Mouse (Mus musculus) left cerebral cortex, postnatal 10 days (tissue): ENCODE data around the gene Lbr. TPM values are rescaled to one million over a fixed set of nuclear protein-coding genes. Genes with fewer than 3 reads are reported as not detected.

ENCODE experiments used
- DNase-seq, 2 experiments: peaks; one replicate each; pipeline ENCODE4 v3.0.0; 2021 to 2022; ENCODE audit warnings: low spot score in 2 of 2, mixed read lengths in 1 of 2; ENCODE audit errors: extremely low spot score in 1 of 2
- intact Hi-C: fragments of 180-260 bp; cut with DNase I; formaldehyde crosslinking; loops from one replicate; pipeline ENCODE4 v1.15.1; 2025
- total RNA-seq, 2 experiments: library from RNA; stranded (reverse); gene quantifications; 2 replicates each; pipeline ENCODE4 v1.2.3; 2021

The Lbr gene
- 10 to 100 TPM; 12.1 to 14.0 TPM for total RNA-seq

DNA sequence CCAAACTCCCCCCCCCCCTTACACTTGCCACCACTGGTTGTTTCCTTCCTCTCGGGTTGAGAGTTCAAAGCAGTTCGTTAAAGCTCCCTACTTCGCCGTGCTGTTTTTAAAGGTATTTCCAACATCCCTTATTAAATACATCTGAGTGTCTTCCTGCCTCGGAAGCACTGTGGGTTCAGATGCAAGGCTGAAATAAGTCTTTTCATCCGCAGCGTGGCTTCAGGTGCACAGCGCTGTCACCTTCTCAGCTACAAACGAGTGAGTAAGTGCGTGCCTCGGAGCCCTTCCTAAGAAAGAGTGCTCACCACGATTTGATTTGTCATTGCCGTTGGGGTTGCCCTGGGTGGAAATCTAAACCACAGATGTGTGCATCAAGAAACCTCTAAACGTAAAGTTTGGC lies at the start of gene Lbr:
Lbr (minus strand) TSS at position 266 of the 400 bp plus-strand sequence.
- DNase-seq: no peak
- intact Hi-C loops: no loop called here

DNA sequence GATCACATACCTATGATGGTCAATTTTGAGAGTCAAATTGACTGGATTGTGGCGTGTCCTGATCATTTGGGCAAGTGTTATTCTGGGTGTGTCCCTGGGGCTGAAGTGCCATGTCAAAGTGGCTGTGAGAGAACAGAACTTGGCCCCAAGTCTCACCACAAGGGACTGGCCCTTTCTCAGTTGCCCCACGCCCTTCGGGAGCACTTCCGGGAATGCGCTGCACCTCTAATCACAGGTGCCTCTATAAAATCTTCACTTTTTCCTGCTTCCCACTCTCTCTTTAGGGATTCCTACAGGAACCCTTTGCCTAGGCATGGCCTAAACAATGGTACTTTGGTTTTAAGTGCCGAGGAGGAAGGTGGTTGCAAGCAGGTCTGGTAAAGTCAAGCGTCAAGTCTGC lies 46.8 kb upstream of the Lbr start:
- no peak for DNase-seq
- intact Hi-C loops: loop anchor here (1.0 to 10.0 kb wide), 2 partner anchors 227 to 645 kb away; no protein-coding TSS in a partner anchor

GRCm38 (mm10) chr1:181888801-181889200 lies 46.0 kb upstream of the Lbr start:
- peak; percentile 75 to 86 for DNase-seq
- intact Hi-C loops: loop anchor here (1.0 to 10.0 kb wide), 2 partner anchors 228 to 646 kb away; no protein-coding TSS in a partner anchor

DNA sequence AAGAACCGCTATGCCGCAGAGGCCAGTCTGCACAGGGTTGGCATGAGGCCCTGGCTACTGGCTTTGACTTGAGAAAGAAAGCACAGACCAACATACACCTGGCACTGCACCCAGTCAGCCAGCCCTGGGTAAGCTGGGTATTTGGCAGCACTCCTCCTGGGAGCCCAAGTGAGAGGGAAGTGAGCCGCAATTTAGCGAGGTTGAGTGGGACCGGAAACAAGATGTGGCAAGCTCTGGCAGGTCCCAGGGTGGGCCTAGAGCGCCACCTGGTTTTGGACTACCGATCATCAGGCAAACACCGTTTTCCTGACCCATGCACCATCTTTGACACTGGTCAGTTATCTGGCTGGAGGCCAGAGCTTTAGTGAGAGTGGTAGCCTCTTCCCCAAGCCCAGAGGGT lies 38.7 kb upstream of the Lbr start:
- intact Hi-C loops: loop anchor here (2.0 to 10.0 kb wide), 2 partner anchors 153 to 653 kb away; no protein-coding TSS in a partner anchor
- DNase-seq: peak; percentile 34 to 69

DNA sequence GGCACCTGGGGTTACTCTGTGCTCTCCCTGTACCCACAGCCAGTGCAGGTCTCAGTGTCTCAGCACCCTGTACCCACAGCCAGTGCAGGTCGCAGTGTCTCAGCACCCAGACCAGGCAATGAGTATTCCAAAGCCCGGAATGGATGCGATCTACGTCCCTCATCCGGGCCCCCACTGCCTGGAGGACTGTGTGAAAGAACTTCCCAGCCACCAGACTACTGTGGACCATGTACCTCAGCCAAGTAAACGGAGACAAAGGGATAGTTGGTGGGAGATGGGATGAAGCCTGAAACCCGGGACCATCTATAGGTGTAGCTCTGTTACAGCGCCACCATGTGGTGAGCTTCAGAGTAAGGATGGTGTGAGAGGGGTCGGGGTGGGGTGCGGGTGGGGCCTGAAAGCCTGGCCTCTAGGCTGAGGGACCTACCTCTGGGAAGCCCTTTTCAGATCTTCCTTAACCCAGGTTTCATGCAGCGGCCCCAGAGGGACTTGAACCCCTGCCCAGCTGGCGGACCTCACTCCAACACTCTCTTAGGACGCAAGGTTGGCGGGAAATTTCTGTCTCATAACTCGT lies 38.0 kb upstream of the Lbr start:
- no peak for DNase-seq
- intact Hi-C loops: loop anchor here (2.0 to 10.0 kb wide), 2 partner anchors 152 to 654 kb away; no protein-coding TSS in a partner anchor

DNA sequence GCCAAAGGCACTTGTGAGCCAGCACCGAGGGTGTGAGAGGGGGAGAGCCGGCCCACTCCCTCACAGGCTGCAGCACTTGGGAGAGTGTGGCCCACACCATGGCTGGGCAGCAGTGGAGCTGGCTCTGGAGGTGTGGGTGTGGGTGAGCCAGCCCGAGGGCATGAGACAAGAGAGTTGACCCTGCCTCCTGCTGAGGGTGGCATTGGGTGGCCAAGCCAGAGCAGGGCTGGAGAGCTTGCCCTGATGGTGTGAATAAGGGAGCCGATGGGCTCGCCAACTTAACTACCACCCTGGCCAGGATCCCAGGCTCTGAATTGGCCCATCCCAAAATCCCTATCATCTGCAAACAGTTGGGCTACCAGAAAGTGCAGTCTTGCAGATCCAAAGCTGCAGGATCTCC lies 35.6 kb upstream of the Lbr start:
- DNase-seq: no peak
- intact Hi-C loops: no loop called here

DNA sequence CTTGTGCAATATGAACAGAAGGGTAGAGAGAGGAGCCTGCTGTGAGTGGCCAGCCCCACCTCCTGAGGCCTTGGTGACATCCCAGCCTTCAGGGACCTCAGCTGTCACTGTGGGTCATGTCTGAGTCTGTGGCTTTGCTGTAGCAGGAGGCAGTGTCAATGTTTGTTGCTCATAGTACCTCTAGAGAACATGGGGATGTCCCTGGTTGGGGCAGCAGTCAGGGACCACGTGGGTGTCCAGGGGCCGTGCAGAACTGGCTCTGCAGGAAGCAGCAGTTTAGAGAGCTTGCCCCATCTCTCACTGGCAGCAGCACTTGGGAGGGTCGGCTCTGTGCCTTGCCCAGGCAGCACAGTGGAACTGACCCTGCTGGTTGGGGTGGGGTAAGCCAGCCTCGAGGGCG lies 34.2 kb upstream of the Lbr start:
- DNase-seq: no peak
- intact Hi-C loops: no loop called here

GRCm38 (mm10) chr1:181876656-181877055 lies 33.8 kb upstream of the Lbr start:
- no peak for DNase-seq
- intact Hi-C loops: no loop called here

DNA sequence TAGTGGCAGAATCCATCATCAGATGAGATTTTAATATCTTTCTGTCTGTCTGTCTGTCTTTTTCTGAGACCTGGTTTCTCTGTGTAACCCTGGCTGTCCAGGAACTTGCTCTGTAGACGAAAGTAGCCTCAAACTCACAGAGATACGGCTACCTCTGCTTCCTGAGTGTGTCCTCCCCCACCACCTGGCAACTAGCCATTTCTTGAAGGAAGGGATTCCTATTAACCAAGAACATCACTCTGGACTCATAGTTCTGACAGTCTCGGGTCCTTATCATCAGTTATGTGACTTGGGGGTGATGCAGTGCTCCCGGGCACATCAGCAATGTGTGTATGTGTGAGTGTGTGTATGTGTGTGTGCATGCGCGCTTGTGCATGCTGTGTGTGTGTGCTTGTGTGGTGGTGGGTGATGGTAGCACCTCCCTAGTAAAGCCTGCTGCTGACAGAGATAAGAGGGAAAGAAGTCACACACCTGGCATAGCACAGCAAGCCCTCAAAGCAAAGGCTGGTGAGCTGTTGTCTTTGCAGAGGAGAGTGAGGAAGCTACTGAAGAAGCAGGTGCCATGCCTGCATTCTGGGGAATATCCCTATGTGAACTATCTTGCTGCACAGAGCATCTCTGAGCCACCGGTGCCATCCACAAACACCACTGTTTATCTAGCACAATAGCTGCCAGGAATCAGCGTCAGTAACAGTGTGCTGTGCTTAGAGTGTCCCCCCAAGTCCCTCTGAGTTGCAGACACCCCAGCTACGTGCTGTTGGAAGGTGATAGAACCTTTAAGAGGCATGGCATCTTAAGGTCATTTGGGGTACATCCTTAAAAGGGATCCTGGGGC lies 30.5 kb upstream of the Lbr start:
- no peak for DNase-seq
- intact Hi-C loops: no loop called here

DNA sequence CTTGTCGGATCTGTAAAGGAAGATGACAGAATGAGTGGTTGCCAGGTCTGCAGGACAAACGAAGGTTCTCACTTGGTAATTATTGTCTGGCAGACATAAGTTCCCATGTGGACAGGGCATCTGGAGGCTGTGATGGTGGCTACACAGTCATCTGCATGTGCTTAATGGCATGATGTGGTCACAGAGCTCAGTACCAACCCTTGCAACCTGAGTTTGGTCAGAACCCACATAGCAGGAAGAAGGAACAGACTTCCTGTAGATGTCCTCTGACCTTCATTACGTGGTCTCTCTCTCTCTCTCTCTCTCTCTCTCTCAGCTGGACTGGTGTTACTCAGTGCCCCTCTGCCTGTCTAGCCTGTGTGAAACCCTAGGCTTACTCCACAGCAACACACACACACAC lies 29.8 kb upstream of the Lbr start:
- intact Hi-C loops: no loop called here
- no peak for DNase-seq

DNA sequence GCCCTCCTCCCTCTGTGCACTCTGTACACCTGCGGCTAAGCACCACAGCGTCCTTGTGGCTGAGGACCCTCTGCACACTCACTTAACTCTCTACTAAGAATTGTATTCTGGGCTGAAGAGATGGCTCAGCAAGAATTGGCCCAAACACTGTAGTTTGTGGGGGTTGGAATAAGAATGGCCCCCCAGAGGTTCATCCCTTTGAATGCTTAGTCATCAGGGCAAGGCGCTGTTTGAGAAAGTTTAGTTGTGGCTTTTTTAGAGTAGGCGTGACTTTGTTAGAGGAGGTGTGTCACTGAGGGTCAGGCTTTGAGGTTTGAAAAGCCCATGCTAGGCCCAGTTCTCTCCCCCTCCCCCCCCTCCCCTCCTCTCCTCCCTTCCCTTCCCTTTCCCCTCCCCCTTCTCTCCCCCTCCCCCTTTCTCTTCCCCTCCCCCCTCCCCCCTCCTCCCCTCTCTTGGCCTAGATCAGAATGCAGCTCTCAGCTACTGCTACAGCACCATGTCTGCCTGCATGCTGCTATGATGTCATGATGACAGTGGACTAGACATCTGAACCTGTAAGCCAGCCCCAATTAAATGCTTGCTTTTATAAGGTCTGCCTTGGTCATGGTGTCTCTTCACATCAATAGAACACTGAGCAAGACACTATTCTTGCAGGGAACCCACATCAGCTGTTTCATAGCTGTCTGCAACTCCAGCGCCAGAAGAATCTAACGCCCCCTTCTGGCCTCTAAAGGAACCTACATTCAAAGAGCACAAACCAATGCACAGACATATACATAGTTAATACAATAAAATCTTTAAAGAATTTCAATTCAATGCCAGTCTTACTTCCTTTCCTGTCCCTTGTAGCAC lies 23.8 kb upstream of the Lbr start:
- DNase-seq: no peak
- intact Hi-C loops: no loop called here

DNA sequence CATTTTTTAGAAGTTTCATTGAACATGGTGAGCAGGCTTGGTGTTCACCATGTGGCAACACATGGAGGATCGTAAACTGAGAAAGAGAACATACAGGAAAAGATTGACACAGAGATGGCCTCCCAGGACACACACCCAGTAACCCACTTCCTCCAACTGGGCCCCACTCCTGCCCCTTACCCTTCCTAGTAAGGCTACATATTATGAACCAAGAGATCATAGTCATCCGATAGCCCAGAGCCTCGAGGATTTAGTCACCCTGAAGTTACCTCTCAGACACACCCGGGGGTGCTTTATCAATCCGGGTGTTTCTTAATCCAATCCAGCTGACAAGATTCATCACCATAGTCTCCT lies 23.0 kb upstream of the Lbr start:
- intact Hi-C loops: no loop called here
- DNase-seq: no peak

GRCm38 (mm10) chr1:181864971-181865862 lies 22.4 kb upstream of the Lbr start:
- intact Hi-C loops: no loop called here

DNA sequence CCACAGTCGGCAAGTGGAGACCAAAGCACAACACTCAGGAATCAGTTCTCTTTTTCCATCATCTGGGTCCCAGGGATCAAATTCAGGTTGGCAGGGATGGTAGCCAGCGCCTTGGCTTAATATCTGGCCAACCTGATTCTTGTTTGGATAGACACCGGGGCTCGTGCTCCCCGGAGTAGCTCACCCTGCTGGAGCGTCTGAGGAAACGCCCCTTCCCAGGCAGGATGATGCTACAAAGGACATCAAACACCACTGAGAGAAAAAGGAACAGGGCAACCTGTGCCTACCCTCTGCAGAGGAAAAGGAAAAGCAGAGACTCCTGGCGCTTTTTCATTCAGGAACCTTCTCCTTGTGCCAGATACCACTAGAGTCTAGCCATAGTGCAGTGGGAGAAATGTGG lies 20.6 kb upstream of the Lbr start:
- no peak for DNase-seq
- intact Hi-C loops: no loop called here

More at GRCm38 (mm10) chr1:181864971-181865862, 22.4 kb upstream of the Lbr start:
- no peak for DNase-seq

GRCm38 (mm10) chr1:181862676-181863374 lies 20.0 kb upstream of the Lbr start:
- DNase-seq: no peak
- intact Hi-C loops: no loop called here

DNA sequence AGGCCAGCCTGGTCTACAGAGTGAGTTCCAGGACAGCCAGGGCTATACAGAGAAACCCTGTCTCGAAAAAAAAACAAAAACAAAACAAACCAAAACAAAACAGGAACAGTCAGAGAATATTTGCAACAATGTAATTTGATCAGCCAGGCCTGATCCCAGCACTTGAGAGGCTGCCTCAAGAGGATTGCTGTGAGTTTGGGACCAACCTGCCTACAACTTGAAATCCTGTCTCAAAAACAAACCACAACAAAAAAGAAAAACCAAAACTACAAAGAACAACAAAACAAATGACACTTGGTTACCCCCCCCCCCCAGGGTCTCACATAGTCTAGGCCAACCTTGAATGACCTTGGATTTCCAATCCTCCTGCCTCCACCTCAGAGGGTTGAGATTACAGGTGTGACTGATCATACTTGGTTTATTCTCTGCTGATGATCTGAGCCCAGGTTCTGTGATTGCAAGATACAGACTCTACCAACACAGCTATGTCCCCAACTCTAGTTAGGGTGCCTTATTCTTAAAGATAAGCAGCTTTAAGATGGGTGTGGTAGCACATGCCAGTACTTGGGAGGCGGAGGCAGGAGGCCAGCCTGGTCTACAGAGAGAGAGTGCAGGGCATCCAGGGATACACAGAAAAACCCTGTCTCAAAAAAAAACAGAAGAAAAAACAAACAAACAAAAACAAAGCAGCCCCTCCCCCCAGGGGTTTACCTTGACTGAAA lies 18.5 kb upstream of the Lbr start:
- intact Hi-C loops: no loop called here
- no peak for DNase-seq

DNA sequence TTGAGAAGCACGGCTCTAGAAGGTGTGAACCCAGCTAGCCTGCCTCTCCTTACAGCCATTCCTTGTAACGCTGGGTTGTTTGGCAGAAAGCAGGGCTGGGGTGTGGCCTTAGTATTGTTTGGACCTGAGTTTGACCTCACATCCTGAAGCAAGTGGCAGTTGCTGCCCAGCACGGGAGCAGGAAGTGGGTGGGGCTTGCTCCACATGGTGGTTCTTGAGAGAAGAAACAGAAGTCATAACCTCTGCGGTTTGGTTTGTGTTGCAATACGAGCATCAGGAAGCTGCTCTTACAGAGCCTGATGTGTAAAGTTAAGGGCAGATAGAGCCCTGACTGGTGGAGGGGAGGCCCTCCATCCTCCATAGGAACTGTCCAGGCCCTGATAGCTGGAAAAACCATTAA lies 17.8 kb upstream of the Lbr start:
- DNase-seq: peak in 1 of 2 experiments; percentile 93

More for the DNA sequence above, 17.8 kb upstream of the Lbr start:
- intact Hi-C loops: no loop called here
